Mouse (Mus musculus): ENCODE results near the gene Ddx24. TPM values are rescaled to one million over a fixed set of nuclear protein-coding genes. Genes with fewer than 3 reads are reported as not detected.
A peak's percentile ranks its signal among the peaks of the same experiment; 100 is the strongest.

Gene Ddx24
- total RNA-seq (2012; rRNA removed) (76.2 and 91.3 TPM in 2 replicates), total RNA-seq (2014; rRNA removed) (83.0 and 87.9 TPM in 2 replicates), polyA plus RNA-seq (2012; ENCODE audit: insufficient read length, low read depth) (125 and 150 TPM in 2 replicates)

- H3K4me3 ChIP-seq (replicated peaks in 1 of 3; ENCODE audit: low read depth in 2 of 3, low read length in 2 of 3, poor library complexity in 1 of 3): peak within 1 kb of the TSS; percentile 84 to 100 (median 99)
- peak within 1 kb of the TSS; percentile 62 for H3K9ac ChIP-seq (ENCODE audit: insufficient read depth, low read depth)
- H3K4me2 ChIP-seq (ENCODE audit: insufficient read depth, low read depth, poor library complexity, severe bottlenecking): peak within 1 kb of the TSS; percentile 98
- dilution Hi-C loops (cut with MboI; ENCODE audit: extremely low pct_ligation_motif_present, extremely low pct_unique_long_range_greater_than_20kb, low sequenced_read_pairs) (no loop called here), in situ Hi-C loops (cut with MboI; ENCODE audit: low pct_ligation_motif_present, low pct_unique_long_range_greater_than_20kb, low sequenced_read_pairs) (loop anchor here (5.0 to 10.0 kb wide), 2 partner anchors 66 to 129 kb away; no protein-coding TSS in a partner anchor)
- TF ChIP-seq IRF4 (IDR thresholded peaks at IDR 0.05; ENCODE audit: low read depth, low read length) (peak; percentile 52; the same call in 1 of the 2 replicates), MYC (IDR thresholded peaks at IDR 0.05; ENCODE audit: low read depth, low read length) (peak; percentile 73; the same call in 1 of the 2 replicates), E2F4 (IDR thresholded peaks at IDR 0.05; ENCODE audit: insufficient replicate concordance, low read depth, low read length) (no peak), MEF2A (IDR thresholded peaks at IDR 0.05; ENCODE audit: borderline replicate concordance, low read depth, low read length) (peak; percentile 78; the same call in 1 of the 2 replicates), ZMIZ1 (IDR thresholded peaks at IDR 0.05; ENCODE audit: low read depth, low read length) (peak; percentile 87), MXI1 (IDR thresholded peaks at IDR 0.05; ENCODE audit: low read depth, low read length) (peak; percentile 97), HCFC1 (IDR thresholded peaks at IDR 0.05; ENCODE audit: low read depth, low read length) (peak; percentile 93), RAD21 (IDR thresholded peaks at IDR 0.05; ENCODE audit: low read depth, low read length) (peak; percentile 99), GABPA (IDR thresholded peaks at IDR 0.05; ENCODE audit: insufficient replicate concordance, low read depth, low read length) (peak; percentile 32; the same call in 1 of the 2 replicates), UBTF (IDR thresholded peaks at IDR 0.05; ENCODE audit: low read depth, low read length) (no peak), TBP (conservative IDR thresholded peaks at IDR 0.05; ENCODE audit: low read depth, low read length) (peak; percentile 63; the same call in 1 of the 2 replicates), TCF12 (IDR thresholded peaks at IDR 0.05; ENCODE audit: low read depth, low read length) (peak; percentile 85), BHLHE40 (IDR thresholded peaks at IDR 0.05; ENCODE audit: low read depth, low read length) (peak; percentile 40), PAX5 (IDR thresholded peaks at IDR 0.05; ENCODE audit: low read length) (no peak), CHD1 (IDR thresholded peaks at IDR 0.05; ENCODE audit: low read depth, low read length) (no peak), CHD2 (IDR thresholded peaks at IDR 0.05; ENCODE audit: low read length) (0 out of 2 replicates have a peak, but pooled peaks have one; percentile 64), KAT2A (IDR thresholded peaks at IDR 0.05; ENCODE audit: insufficient replicate concordance, low read length) (peak; percentile 93; the same call in 1 of the 2 replicates), NRF1 (IDR thresholded peaks at IDR 0.05; ENCODE audit: low read depth, low read length) (peak; percentile 94), ELF1 (IDR thresholded peaks at IDR 0.05; ENCODE audit: low read depth, low read length) (peak; percentile 99), USF1 (IDR thresholded peaks at IDR 0.05; ENCODE audit: low read depth, low read length) (no peak), POLR2AphosphoS2 (IDR thresholded peaks at IDR 0.05; ENCODE audit: low read depth, low read length) (peak; percentile 82; the same call in 1 of the 2 replicates), USF2 (conservative IDR thresholded peaks at IDR 0.05; ENCODE audit: low read depth, low read length) (no peak), ZKSCAN1 (IDR thresholded peaks at IDR 0.05; ENCODE audit: borderline replicate concordance, low read depth, low read length) (no peak), MAX (IDR thresholded peaks at IDR 0.05; ENCODE audit: low read length) (peak; percentile 84), EP300 (IDR thresholded peaks at IDR 0.05; ENCODE audit: low read length) (no peak), CTCF (conservative IDR thresholded peaks at IDR 0.05 in 1 of 2, IDR thresholded peaks at IDR 0.05 in 1 of 2; ENCODE audit: low read depth in 2 of 2, low read length in 2 of 2) (peak; percentile 15 to 99; a peak in 2 of 4 replicates), ETS1 (conservative IDR thresholded peaks at IDR 0.05; ENCODE audit: low read depth, low read length) (no peak; the same call in 1 of the 2 replicates), POLR2A (IDR thresholded peaks at IDR 0.05; ENCODE audit: low read depth, low read length) (peak; percentile 96), NELFE (IDR thresholded peaks at IDR 0.05; ENCODE audit: low read depth, low read length) (peak; percentile 90), ZNF384 (IDR thresholded peaks at IDR 0.05; ENCODE audit: low read depth, low read length) (no peak), JUND (conservative IDR thresholded peaks at IDR 0.05; ENCODE audit: low read depth, low read length) (no peak), RCOR1 (conservative IDR thresholded peaks at IDR 0.05; ENCODE audit: low read depth, low read length) (peak; percentile 49; the same call in 1 of the 2 replicates), MAFK (IDR thresholded peaks at IDR 0.05; ENCODE audit: insufficient replicate concordance, low read length) (no peak), SIN3A (IDR thresholded peaks at IDR 0.05; ENCODE audit: low read length) (peak; percentile 97), SMC3 (IDR thresholded peaks at IDR 0.05; ENCODE audit: low read depth, low read length) (peak; percentile 98), MAZ (IDR thresholded peaks at IDR 0.05; ENCODE audit: low read depth, low read length) (no peak), JUN (IDR thresholded peaks at IDR 0.05; ENCODE audit: insufficient read depth, low read depth, low read length) (no peak), ZC3H11A (IDR thresholded peaks at IDR 0.05; ENCODE audit: low read depth, low read length) (peak; percentile 73)
- H3K27ac ChIP-seq (ENCODE audit: insufficient read depth, low read depth): no peak within 1 kb of the TSS
- H3K36me3 ChIP-seq (replicated peaks in 1 of 2; ENCODE audit: control insufficient read depth in 1 of 2, insufficient read depth in 1 of 2, low read length in 1 of 2): peaks cover 10 to 25% of the 10 kb centered on the region in 2 experiments
- no peaks in the 10 kb centered on the region for H3K27me3 ChIP-seq (replicated peaks)
- H3K79me2 ChIP-seq (replicated peaks; ENCODE audit: control insufficient read depth, extremely low read depth, insufficient read depth, poor library complexity, severe bottlenecking): peaks cover 39% of the 10 kb centered on the region
- no peaks in the 10 kb centered on the region for H3K9me3 ChIP-seq (replicated peaks; ENCODE audit: low read length)
- peak; percentile 99 for DNase-seq (ENCODE audit: extremely low read depth)
- H3K4me1 ChIP-seq (ENCODE audit: control insufficient read depth in 1 of 2, insufficient read depth in 2 of 2): peaks cover 0 to 35% of the 10 kb centered on the region in 2 experiments; a peak in 3 of 4 replicates
Observed at GRCm38 (mm10) chr12:103425729-103426470, at the start of gene Ddx24. Gene Ddx24 (minus strand): TSS chr12:103425830.
